Mouse (Mus musculus) left cerebral cortex, postnatal 14 days (tissue): ENCODE measurements around the gene 2310022A10Rik. TPM values are rescaled to one million over a fixed set of nuclear protein-coding genes. Genes with fewer than 3 reads are reported as not detected.

Experiments
- DNase-seq, 2 experiments: peaks; one replicate each; pipeline ENCODE4 v3.0.0; 2021 to 2022; ENCODE audit warnings: low spot score in 2 of 2, mixed read lengths in 1 of 2
- intact Hi-C: fragments of 180-260 bp; cut with DNase I; formaldehyde crosslinking; loops from one replicate; pipeline ENCODE4 v1.15.1; 2025
- total RNA-seq, 2 experiments: library from RNA; stranded (reverse); gene quantifications; 2 replicates each; pipeline ENCODE4 v1.2.3; 2021

The 2310022A10Rik gene
- total RNA-seq, 2 experiments from 2014 or later = 24.5 to 27.8 TPM

- DNase-seq = no peak
- intact Hi-C loops = no loop called here
Measured at GRCm38 (mm10) chr7:27537998-27538397, 15.0 kb upstream of the 2310022A10Rik start.

- DNase-seq = no peak
- intact Hi-C loops = no loop called here
Measured at GRCm38 (mm10) chr7:27538797-27539196, 14.2 kb upstream of the 2310022A10Rik start.

GRCm38 (mm10) chr7:27540521-27540920 lies 12.5 kb upstream of the 2310022A10Rik start:
- intact Hi-C loops = no loop called here

GRCm38 (mm10) chr7:27540935-27541334 lies 12.1 kb upstream of the 2310022A10Rik start:
- intact Hi-C loops = no loop called here
- DNase-seq = no peak

More at GRCm38 (mm10) chr7:27540521-27540920, 12.5 kb upstream of the 2310022A10Rik start:
- DNase-seq = no peak

- peak; percentile 90 to 97 for DNase-seq
- intact Hi-C loops = no loop called here
Measured at GRCm38 (mm10) chr7:27541431-27541830, 11.6 kb upstream of the 2310022A10Rik start.

GRCm38 (mm10) chr7:27541922-27542321 lies 11.1 kb upstream of the 2310022A10Rik start:
- DNase-seq = no peak
- intact Hi-C loops = no loop called here

- intact Hi-C loops = no loop called here
- peak; percentile 93 to 94 for DNase-seq
Measured at GRCm38 (mm10) chr7:27542392-27543033, 10.5 kb upstream of the 2310022A10Rik start.

- DNase-seq = peak in 1 of 2 experiments; percentile 72
- intact Hi-C loops = no loop called here
Measured at GRCm38 (mm10) chr7:27543065-27543464, 10.0 kb upstream of the 2310022A10Rik start.

GRCm38 (mm10) chr7:27543851-27544250 lies 9.2 kb upstream of the 2310022A10Rik start:
- intact Hi-C loops = no loop called here
- peak in 1 of 2 experiments; percentile 67 for DNase-seq

- no peak for DNase-seq
- intact Hi-C loops = no loop called here
Measured at GRCm38 (mm10) chr7:27544675-27545370, 8.2 kb upstream of the 2310022A10Rik start.

- DNase-seq = no peak
- intact Hi-C loops = no loop called here
Measured at GRCm38 (mm10) chr7:27549597-27549996, 3.4 kb upstream of the 2310022A10Rik start.

GRCm38 (mm10) chr7:27552070-27552469 lies 963 bp upstream of the 2310022A10Rik start:
- intact Hi-C loops = no loop called here
- DNase-seq = no peak

- DNase-seq = no peak
- intact Hi-C loops = no loop called here
Measured at GRCm38 (mm10) chr7:27560291-27560887, 7.4 kb downstream of the 2310022A10Rik start.

- DNase-seq = no peak
- intact Hi-C loops = no loop called here
Measured at GRCm38 (mm10) chr7:27560978-27561377, 7.9 kb downstream of the 2310022A10Rik start.

- intact Hi-C loops = no loop called here
- no peak for DNase-seq
Measured at GRCm38 (mm10) chr7:27569580-27570224, 16.7 kb downstream of the 2310022A10Rik start.

GRCm38 (mm10) chr7:27572133-27572532 lies 19.1 kb downstream of the 2310022A10Rik start:
- intact Hi-C loops = no loop called here
- no peak for DNase-seq

- no peak for DNase-seq
- intact Hi-C loops = no loop called here
Measured at GRCm38 (mm10) chr7:27574124-27574880, 21.3 kb downstream of the 2310022A10Rik start.

GRCm38 (mm10) chr7:27576914-27577313 lies 23.9 kb downstream of the 2310022A10Rik start:
- DNase-seq = peak in 1 of 2 experiments; percentile 52
- intact Hi-C loops = loop anchor here (5.0 kb wide), 1 partner anchor 60 kb away; no protein-coding TSS in a partner anchor

- intact Hi-C loops = loop anchor here (5.0 kb wide), 1 partner anchor 60 kb away; no protein-coding TSS in a partner anchor
- no peak for DNase-seq
Measured at GRCm38 (mm10) chr7:27577589-27577988, 24.6 kb downstream of the 2310022A10Rik start.
